Mouse (Mus musculus) liver, embryonic 15.5 days (tissue): Measurements from ENCODE around the gene Rreb1. TPM values are rescaled to one million over a fixed set of nuclear protein-coding genes. Genes with fewer than 3 reads are reported as not detected.

Experiments used
- ATAC-seq: fragments of 200-750 bp; cut with Nextera tagmentation; 2 replicates; pipeline ENCODE4 v1.8.0; 2017; ENCODE audit warnings: moderate number of reproducible peaks, mild to moderate bottlenecking, moderate library complexity; ENCODE audit not compliant: insufficient read depth
- H3K27ac ChIP-seq: fragments of 300-500 bp; sonication (generic); replicated peaks from 2 replicates; pipeline ENCODE4 v1.5.1; 2015; ENCODE audit warnings: mild to moderate bottlenecking, inconsistent platforms
- H3K27me3 ChIP-seq: fragments of 300-500 bp; sonication (generic); 2 replicates; pipeline ENCODE4 v1.6.1; 2015; ENCODE audit warnings: mild to moderate bottlenecking, inconsistent platforms
- H3K36me3 ChIP-seq: fragments of 300-500 bp; sonication (generic); replicated peaks from 2 replicates; pipeline ENCODE4 v1.6.1; 2015; ENCODE audit warnings: moderate library complexity, mild to moderate bottlenecking, inconsistent platforms
- H3K4me1 ChIP-seq: fragments of 300-500 bp; sonication (generic); replicated peaks from 2 replicates; pipeline ENCODE4 v1.6.1; 2015; ENCODE audit warnings: inconsistent platforms
- H3K4me2 ChIP-seq: fragments of 300-500 bp; sonication (generic); 2 replicates; pipeline ENCODE4 v1.6.1; 2015; ENCODE audit warnings: moderate library complexity, mild to moderate bottlenecking, inconsistent platforms
- H3K4me3 ChIP-seq: fragments of 300-500 bp; sonication (generic); replicated peaks from 2 replicates; pipeline ENCODE4 v1.5.1; 2015; ENCODE audit warnings: mild to moderate bottlenecking, inconsistent platforms
- H3K9ac ChIP-seq: fragments of 300-500 bp; sonication (generic); 2 replicates; pipeline ENCODE4 v1.6.1; 2015; ENCODE audit warnings: moderate library complexity, mild to moderate bottlenecking, inconsistent platforms
- H3K9me3 ChIP-seq: fragments of 300-500 bp; sonication (generic); replicated peaks from 2 replicates; pipeline ENCODE4 v1.6.1; 2016; ENCODE audit warnings: inconsistent platforms
- WGBS: fragments of 180-500 bp; shearing (Covaris S2); methylation state at CpG from one replicate; pipeline ENCODE4 v1.1.7; 2015; ENCODE audit warnings: mixed read lengths; ENCODE audit not compliant: insufficient replicate concordance; 5-methylcytosine and 5-hydroxymethylcytosine counted together
- polyA plus RNA-seq: library from polyadenylated mRNA; unstranded; fragments of >200 nt; fragmentation: Nextera tagmentation; extraction: Ambion mirVana; gene quantifications from 2 replicates; pipeline ENCODE4 v1.2.1, GENCODE M21; 2015

The Rreb1 gene
- polyA plus RNA-seq, 1 experiment from 2014 or later = 5.4 TPM

DNA sequence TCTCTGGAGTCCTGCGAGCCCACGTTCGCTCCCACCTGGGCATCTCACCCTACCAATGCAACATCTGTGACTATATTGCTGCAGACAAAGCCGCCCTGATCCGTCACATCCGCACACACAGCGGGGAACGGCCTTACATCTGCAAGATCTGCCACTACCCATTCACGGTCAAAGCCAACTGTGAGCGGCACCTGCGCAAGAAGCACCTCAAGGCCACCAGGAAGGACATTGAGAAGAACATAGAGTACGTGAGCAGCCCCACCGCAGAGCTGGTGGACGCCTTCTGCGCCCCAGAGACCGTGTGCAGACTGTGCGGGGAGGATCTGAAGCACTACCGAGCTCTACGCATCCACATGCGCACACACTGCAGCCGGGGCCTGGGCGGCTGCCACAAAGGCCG lies 152.4 kb downstream of the Rreb1 start:
- Histone ChIP-seq H3K27me3 (no peaks in the 10 kb centered on the region), H3K36me3 (peaks cover 89% of the 10 kb centered on the region), H3K4me2 (no peak overlapping the region), H3K4me1 (no peaks in the 10 kb centered on the region), H3K9me3 (no peaks in the 10 kb centered on the region), H3K4me3 (no peak overlapping the region), H3K27ac (no peak overlapping the region), H3K9ac (no peak overlapping the region)
- 89% methylated on average over 23 of the region's 23 CpGs for WGBS
- no peak for ATAC-seq

DNA sequence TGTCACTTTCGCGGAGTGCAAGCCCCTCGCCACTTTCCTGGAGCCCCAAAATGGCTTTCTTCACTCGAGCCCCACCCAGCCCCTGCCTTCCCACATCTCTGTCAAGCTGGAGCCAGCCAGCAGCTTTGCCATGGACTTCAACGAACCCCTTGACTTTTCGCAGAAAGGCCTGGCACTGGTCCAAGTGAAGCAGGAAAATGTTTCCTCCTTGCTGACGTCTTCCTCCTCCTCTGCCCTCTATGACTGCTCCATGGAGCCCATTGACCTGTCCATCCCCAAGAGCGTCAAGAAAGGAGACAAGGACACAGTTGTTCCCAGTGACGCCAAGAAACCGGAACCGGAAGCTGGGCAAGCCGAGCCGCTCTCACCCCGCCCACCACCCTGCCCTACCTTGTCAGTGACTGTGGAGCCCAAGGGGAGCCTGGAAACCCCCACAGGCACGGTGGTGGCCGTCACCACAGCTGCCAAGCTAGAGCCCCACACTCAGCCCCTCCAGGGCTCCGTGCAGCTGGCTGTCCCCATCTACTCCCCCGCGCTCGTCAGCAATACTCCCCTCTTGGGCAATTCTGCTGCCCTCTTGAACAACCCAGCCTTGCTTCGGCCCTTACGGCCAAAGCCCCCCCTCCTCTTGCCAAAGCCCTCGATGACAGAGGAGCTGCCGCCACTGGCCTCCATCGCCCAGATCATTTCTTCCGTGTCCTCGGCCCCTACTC lies 153.2 kb downstream of the Rreb1 start:
- Histone ChIP-seq H3K36me3 (peaks cover 92% of the 10 kb centered on the region), H3K4me3 (no peak overlapping the region), H3K9me3 (no peaks in the 10 kb centered on the region), H3K27ac (no peak overlapping the region), H3K27me3 (no peaks in the 10 kb centered on the region), H3K9ac (no peak overlapping the region), H3K4me1 (no peaks in the 10 kb centered on the region), H3K4me2 (no peak overlapping the region)
- 75% methylated on average over 27 of the region's 27 CpGs for WGBS
- ATAC-seq = no peak

DNA sequence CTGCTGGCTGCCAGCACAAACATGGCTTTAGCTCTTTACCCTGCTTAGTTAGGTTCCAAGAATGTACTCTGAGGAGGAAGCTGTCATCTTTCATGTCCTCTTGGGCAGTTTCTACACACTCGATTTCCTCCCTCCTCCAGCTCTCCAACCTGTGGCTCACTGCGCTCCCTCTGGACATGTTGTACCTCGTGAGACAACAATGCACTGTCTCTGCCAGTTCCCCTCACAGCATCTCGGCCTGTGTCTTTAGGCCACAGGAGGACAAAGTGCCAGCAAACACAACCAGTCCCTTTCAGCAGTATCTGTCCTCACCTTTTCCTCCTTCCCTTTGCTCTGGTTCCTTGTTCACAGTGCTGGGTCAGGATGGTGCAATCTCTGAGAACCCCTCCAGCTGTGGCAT lies 155.9 kb downstream of the Rreb1 start:
- 70% methylated on average over 4 of the region's 4 CpGs for WGBS
- Histone ChIP-seq H3K27me3 (no peaks in the 10 kb centered on the region), H3K9me3 (no peaks in the 10 kb centered on the region), H3K4me3 (no peak overlapping the region), H3K4me1 (no peaks in the 10 kb centered on the region), H3K4me2 (no peak overlapping the region), H3K9ac (no peak overlapping the region), H3K36me3 (peaks cover 80% of the 10 kb centered on the region), H3K27ac (no peak overlapping the region)
- ATAC-seq = no peak

DNA sequence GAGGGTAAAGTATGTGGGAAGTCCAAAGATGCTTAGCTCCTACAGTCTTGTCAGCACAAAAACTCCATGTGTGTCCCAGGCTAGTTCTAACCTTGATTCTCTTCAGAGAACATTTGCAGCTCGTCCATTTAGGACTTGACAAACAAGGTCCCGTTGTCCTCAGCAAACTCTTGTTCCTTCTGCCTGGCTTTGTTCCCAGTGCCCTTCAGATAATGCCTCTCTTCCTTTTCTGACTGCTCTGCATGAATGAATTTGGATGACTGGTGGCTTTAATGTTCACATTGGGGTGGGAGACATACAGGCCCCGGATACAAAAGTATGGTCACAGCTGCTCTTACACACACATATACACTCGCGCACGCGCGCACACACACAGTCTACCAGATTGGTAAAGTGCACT lies 156.7 kb downstream of the Rreb1 start:
- 87% methylated on average over 8 of the region's 8 CpGs for WGBS
- no peak overlapping the region for H3K4me3 ChIP-seq
- no peak overlapping the region for H3K9ac ChIP-seq
- no peak for ATAC-seq
- no peaks in the 10 kb centered on the region for H3K27me3 ChIP-seq
- 0 out of 2 replicates have a peak, but pooled peaks cover 3% of the 10 kb centered on the region for H3K4me1 ChIP-seq
- no peaks in the 10 kb centered on the region for H3K9me3 ChIP-seq
- peaks cover 73% of the 10 kb centered on the region for H3K36me3 ChIP-seq
- H3K4me2 ChIP-seq = no peak overlapping the region
- no peak overlapping the region for H3K27ac ChIP-seq

DNA sequence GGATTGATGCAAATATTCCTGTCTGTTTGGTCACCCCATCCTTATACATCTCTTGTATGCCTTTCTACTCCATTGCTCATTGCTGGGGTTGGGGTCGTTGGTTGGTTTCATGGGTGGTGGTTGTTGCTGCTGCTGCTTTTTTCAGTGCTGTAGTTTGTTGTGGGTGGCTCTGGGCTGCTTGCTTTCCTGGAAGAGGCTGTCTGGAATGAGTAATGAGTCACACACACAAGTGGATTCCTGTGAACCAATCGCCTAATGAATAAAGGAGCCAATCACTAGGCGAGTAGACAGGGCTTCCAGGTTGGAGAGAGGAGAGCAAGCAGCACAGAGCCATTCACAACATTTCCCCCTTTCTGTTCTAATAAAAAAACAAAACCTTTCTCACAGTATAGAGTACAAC lies 158.2 kb downstream of the Rreb1 start:
- H3K9ac ChIP-seq = no peak overlapping the region
- WGBS = 70% methylated on average over 3 of the region's 3 CpGs
- H3K4me2 ChIP-seq = no peak overlapping the region
- peaks cover 62% of the 10 kb centered on the region for H3K36me3 ChIP-seq
- ATAC-seq = no peak
- H3K27me3 ChIP-seq = no peaks in the 10 kb centered on the region
- H3K4me1 ChIP-seq = 0 out of 2 replicates have a peak, but pooled peaks cover 7% of the 10 kb centered on the region
- H3K9me3 ChIP-seq = no peaks in the 10 kb centered on the region
- H3K4me3 ChIP-seq = no peak overlapping the region
- H3K27ac ChIP-seq = no peak overlapping the region

DNA sequence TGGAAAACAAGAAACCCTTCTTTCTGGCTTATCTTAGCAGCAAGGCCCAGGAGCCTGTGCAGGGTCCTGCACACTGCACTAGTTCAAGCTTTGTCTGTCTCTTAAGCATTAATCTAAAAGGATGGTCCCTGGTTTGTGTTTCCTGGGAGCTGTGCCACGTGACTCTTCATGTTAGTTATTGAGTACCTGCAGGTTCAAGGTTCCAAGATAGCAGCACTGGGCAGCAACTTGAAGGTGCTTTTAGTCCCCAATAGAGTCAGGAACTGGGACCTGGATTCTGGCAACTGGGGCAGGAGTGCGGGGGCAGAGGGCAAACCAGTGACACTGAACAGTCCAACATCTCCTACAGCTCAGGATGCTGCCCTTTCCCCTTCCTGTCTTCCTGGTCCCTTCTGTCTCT lies 162.0 kb downstream of the Rreb1 start:
- Histone ChIP-seq H3K27ac (peak overlapping the region; percentile 70), H3K9me3 (no peaks in the 10 kb centered on the region), H3K9ac (no peak overlapping the region), H3K4me2 (no peak overlapping the region), H3K27me3 (no peaks in the 10 kb centered on the region), H3K36me3 (peaks cover 35% of the 10 kb centered on the region), H3K4me1 (peaks cover 28% of the 10 kb centered on the region), H3K4me3 (no peak overlapping the region)
- ATAC-seq = peak; percentile 53
- 63% methylated on average over 2 of the region's 2 CpGs for WGBS

DNA sequence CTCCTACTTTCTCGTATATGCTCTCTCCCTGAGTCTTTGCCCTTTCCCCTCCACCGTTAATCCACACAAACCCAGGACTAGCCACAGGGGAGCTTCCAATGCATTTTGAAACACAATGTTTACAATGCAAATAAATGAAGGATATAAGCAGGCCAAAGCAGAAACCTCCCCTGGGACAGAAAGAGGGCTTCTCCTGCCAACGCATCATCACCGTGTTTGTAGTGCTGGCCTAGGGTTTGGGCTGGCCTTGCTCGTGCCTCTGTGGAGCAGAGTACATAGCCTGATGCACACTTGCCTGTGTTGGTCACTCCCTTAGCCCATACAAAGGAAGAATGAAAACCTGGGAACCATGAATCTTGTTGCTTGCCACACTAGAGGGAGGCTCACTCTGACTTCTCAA lies 162.4 kb downstream of the Rreb1 start:
- Histone ChIP-seq H3K4me3 (no peak overlapping the region), H3K27me3 (no peaks in the 10 kb centered on the region), H3K36me3 (peaks cover 34% of the 10 kb centered on the region), H3K9ac (no peak overlapping the region), H3K4me1 (peaks cover 28% of the 10 kb centered on the region), H3K27ac (peak overlapping the region; percentile 72), H3K9me3 (no peaks in the 10 kb centered on the region), H3K4me2 (no peak overlapping the region)
- WGBS = 67% methylated on average over 5 of the region's 5 CpGs
- peak; percentile 71 for ATAC-seq

DNA sequence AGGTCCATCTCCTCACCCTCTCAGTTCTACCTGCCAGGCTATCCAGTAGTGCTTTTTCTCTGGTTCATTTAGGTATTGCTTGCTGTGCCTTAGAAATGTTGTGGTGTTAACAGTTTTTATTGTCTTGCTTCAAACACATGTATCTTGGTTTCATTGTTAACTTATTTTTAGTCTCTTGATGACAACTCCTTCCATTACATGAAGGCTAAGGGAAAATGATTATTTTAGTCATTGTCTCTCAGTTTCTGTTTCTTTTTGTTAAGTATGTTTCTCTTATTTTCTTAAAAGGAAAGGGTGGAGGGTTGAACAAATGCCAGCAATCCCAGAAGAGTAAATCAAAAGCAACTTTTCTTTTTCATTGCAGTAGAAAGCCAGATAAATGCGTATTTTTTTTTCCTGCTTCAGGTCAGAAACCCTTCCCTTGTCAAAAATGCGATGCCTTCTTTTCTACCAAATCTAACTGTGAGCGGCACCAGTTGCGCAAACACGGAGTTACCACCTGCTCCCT lies 163.0 kb downstream of the Rreb1 start:
- no peak overlapping the region for H3K4me3 ChIP-seq
- peaks cover 28% of the 10 kb centered on the region for H3K4me1 ChIP-seq
- no peak for ATAC-seq

DNA sequence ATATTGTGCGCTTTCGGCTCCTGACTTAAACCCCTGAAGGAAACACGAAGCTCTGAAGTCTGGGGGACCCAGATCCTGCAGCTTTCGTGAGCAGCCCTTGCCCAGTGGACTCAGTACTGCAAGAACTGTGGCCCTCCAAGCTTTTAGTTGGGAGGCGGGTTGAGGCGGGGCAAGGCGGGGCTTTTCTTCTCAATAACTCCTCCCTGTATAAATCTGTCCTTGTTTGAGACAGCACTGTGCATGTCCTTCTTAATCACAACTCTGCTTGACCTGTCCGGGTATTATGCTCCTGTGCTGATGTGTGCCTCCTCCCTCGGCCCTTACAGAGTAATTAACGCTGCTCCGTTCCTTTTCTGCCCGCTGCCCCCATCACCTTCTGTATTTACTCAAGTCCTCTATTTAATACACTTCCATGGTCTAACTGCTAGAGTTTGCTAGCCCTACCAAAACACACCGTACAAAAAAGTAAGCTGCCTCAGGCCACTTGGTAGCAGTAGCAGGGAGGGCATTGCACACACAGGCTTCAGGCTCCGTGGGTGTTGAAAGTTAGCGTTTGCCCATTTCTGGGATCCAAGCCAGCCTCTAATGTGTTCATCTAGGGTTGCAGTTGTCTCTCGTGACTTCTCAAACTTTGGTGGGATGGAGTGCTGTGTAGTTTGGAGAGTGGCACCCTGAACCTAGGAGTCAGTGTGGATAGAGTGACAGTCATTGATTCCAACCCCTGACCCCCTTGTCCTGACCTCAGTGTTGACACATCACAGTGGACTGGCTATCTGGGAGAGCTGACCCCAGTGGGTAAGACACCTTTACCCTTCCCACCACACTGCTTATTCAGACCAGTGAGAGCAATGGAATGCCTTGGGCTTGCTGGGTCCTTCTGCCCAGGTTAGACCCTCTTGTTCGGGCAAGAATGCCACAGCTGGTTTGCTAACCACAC lies 164.0 kb downstream of the Rreb1 start:
- WGBS = 67% methylated on average over 17 of the region's 17 CpGs
- ATAC-seq = peak; percentile 67

More for the DNA sequence above, 163.0 kb downstream of the Rreb1 start:
- no peak overlapping the region for H3K4me2 ChIP-seq
- WGBS = 76% methylated on average over 5 of the region's 5 CpGs
- H3K36me3 ChIP-seq = peaks cover 33% of the 10 kb centered on the region
- no peaks in the 10 kb centered on the region for H3K27me3 ChIP-seq
- H3K27ac ChIP-seq = peak overlapping the region; percentile 72
- H3K9me3 ChIP-seq = no peaks in the 10 kb centered on the region
- no peak overlapping the region for H3K9ac ChIP-seq

DNA sequence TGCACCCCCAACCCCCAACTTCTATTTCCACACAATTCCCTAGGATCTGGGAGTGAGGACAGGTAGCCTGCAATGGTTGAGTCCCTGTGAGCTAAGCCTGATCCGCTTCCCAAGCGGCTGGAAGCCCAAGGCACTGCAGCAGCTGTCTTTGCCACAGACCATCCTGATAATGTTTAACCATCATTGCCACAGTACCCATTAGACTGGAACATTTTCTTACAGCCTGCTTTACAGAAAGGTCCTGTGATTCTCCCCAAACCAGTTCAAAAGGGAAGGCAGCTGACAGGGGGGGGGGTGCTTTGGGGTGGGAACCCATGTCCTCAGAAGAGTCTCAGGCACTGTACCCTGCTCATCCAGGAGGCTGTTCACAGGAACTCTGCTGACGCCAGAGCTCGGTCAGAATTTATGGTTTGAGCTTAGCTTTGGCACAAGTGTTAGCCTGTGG lies 164.7 kb downstream of the Rreb1 start:
- H3K27ac ChIP-seq = peak overlapping the region; percentile 72
- no peak overlapping the region for H3K9ac ChIP-seq
- H3K4me3 ChIP-seq = no peak overlapping the region
- H3K36me3 ChIP-seq = peaks cover 37% of the 10 kb centered on the region
- no peak overlapping the region for H3K4me2 ChIP-seq
- no peaks in the 10 kb centered on the region for H3K9me3 ChIP-seq
- no peak for ATAC-seq
- peaks cover 32% of the 10 kb centered on the region for H3K4me1 ChIP-seq
- no peaks in the 10 kb centered on the region for H3K27me3 ChIP-seq
- 68% methylated on average over 4 of the region's 4 CpGs for WGBS

More for the DNA sequence above, 164.0 kb downstream of the Rreb1 start:
- Histone ChIP-seq H3K4me3 (no peak overlapping the region), H3K36me3 (peaks cover 33% of the 10 kb centered on the region), H3K4me1 (peaks cover 32% of the 10 kb centered on the region), H3K27ac (peak overlapping the region; percentile 72), H3K9ac (no peak overlapping the region), H3K9me3 (no peaks in the 10 kb centered on the region), H3K27me3 (no peaks in the 10 kb centered on the region), H3K4me2 (no peak overlapping the region)

DNA sequence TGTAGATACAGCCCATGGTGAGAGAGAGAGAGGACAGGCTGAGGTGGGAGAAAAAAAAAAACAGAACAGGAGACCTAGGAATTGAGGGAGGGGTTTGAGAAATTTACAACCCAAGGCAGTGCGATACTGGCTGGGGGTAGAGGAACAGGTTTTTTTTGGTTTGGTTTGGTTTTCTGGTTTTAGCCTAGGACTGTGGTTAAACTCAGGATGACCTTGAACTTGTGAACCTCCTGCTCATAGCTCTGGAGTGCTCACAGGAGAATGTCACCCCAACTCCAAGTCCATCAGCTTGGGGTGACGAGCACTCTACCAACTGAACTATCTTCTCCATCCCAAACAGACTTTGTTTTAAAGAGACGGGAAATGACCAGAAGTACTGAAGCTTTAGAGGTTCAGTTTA lies 165.3 kb downstream of the Rreb1 start:
- ATAC-seq = no peak
- Histone ChIP-seq H3K4me1 (peaks cover 32% of the 10 kb centered on the region), H3K4me3 (no peak overlapping the region), H3K36me3 (peaks cover 42% of the 10 kb centered on the region), H3K4me2 (no peak overlapping the region), H3K27me3 (no peaks in the 10 kb centered on the region), H3K9me3 (no peaks in the 10 kb centered on the region), H3K27ac (peak overlapping the region; percentile 46; the same call in 1 of the 2 replicates), H3K9ac (no peak overlapping the region)
- WGBS = 73% methylated on average over 3 of the region's 3 CpGs
